Mouse (Mus musculus) cerebellum, adult 2 months (tissue): ENCODE measurements around the gene Dnah2. TPM values are rescaled to one million over a fixed set of nuclear protein-coding genes. Genes with fewer than 3 reads are reported as not detected.
A peak's percentile ranks its signal among the peaks of the same experiment; 100 is the strongest.
"Not testable (repeated sequence)": the region's sequence is repeated elsewhere in the genome, so short reads cannot be mapped to it uniquely, and the experiment has no call there.

Experiments
- DNase-seq, 2 experiments: peaks; one replicate each; pipeline ENCODE4 v3.0.0; 2021
- H3K27ac ChIP-seq: fragments of 200-500 bp; 2 replicates; pipeline ENCODE4 v1.5.1; 2012; ENCODE audit warnings: low read length, control low read depth, inconsistent platforms; ENCODE audit not compliant: insufficient read depth
- H3K27me3 ChIP-seq: fragments of 200-500 bp; 2 replicates; pipeline ENCODE4 v1.6.1; 2012; ENCODE audit warnings: inconsistent platforms, mild to moderate bottlenecking, low read length, moderate library complexity; ENCODE audit not compliant: control insufficient read depth, insufficient read depth
- H3K4me1 ChIP-seq: fragments of 200-500 bp; 2 replicates; pipeline ENCODE4 v1.6.1; 2011; ENCODE audit warnings: low read length; ENCODE audit not compliant: control insufficient read depth, insufficient read depth
- H3K4me3 ChIP-seq: fragments of 200-500 bp; replicated peaks from 2 replicates; pipeline ENCODE3; 2011; ENCODE audit warnings: mild to moderate bottlenecking, low read depth, low read length, control low read depth; ENCODE audit not compliant: insufficient read depth
- CTCF ChIP-seq: fragments of 200-500 bp; IDR thresholded peaks from 2 replicates; pipeline ENCODE4 v1.5.1; 2011; ENCODE audit warnings: low read depth, mild to moderate bottlenecking, control low read depth, low read length, moderate library complexity, borderline replicate concordance; ENCODE audit not compliant: insufficient read depth
- POLR2A ChIP-seq: fragments of 200-500 bp; IDR thresholded peaks from 2 replicates; pipeline ENCODE4 v1.6.1; 2011; ENCODE audit warnings: low read length, control low read depth, borderline replicate concordance; ENCODE audit not compliant: insufficient read depth
- WGBS: fragments of 180-500 bp; shearing (Covaris S2); methylation state at CpG from one replicate; pipeline ENCODE4 v1.1.7; 2018; 5-methylcytosine and 5-hydroxymethylcytosine counted together
- polyA plus RNA-seq: library from polyadenylated mRNA; depleted of rRNA; stranded (reverse); fragments of >200 nt; gene quantifications from 2 replicates; pipeline ENCODE4 v1.2.3, GENCODE M21; 2012

Gene Dnah2
- polyA plus RNA-seq, 1 experiment: 0.69 TPM

GRCm38 (mm10) chr11:69398486-69399200, 150.3 kb downstream of the Dnah2 start:
- H3K4me1 ChIP-seq: peaks cover 13% of the 10 kb centered on the region; the same call in 1 of the 2 replicates
- H3K4me3 ChIP-seq: peak overlapping the region; percentile 52
- DNase-seq: peak; percentile 22 to 25
- TF ChIP-seq CTCF: no peak
- no peak for TF ChIP-seq POLR2A
- no peaks in the 10 kb centered on the region for H3K27me3 ChIP-seq
- no peak overlapping the region; the same call in 1 of the 2 replicates for H3K27ac ChIP-seq
- 49% methylated on average over 21 of the region's 21 CpGs for WGBS

GRCm38 (mm10) chr11:69398059-69398458, 150.9 kb downstream of the Dnah2 start, which contains the start of gene Tmem88:
Gene Tmem88, minus strand, starts transcription at chr11:69398234.
- WGBS: 20% methylated on average over 16 of the region's 16 CpGs
- peak within 1 kb of the TSS; percentile 52 for H3K4me3 ChIP-seq
- peak in 1 of 2 experiments; percentile 35 for DNase-seq

GRCm38 (mm10) chr11:69397581-69398057, 151.3 kb downstream of the Dnah2 start:
- Histone ChIP-seq H3K27me3 (no peaks in the 10 kb centered on the region), H3K4me1 (peaks cover 13% of the 10 kb centered on the region; the same call in 1 of the 2 replicates), H3K4me3 (peak overlapping the region; percentile 52), H3K27ac (peak overlapping the region; percentile 79)
- peak; percentile 63 to 73 for DNase-seq
- TF ChIP-seq CTCF (no peak), POLR2A (0 out of 2 replicates have a peak, but pooled peaks have one; percentile 15)
- WGBS: 12% methylated on average over 24 of the region's 24 CpGs

More at GRCm38 (mm10) chr11:69398059-69398458, 150.9 kb downstream of the Dnah2 start, which contains the start of gene Tmem88:
- Histone ChIP-seq H3K27ac (peak within 1 kb of the TSS; percentile 79), H3K27me3 (no peaks in the 10 kb centered on the region), H3K4me1 (peaks cover 13% of the 10 kb centered on the region; the same call in 1 of the 2 replicates)
- no peak for TF ChIP-seq CTCF
- TF ChIP-seq POLR2A: no peak

GRCm38 (mm10) chr11:69396772-69397171, 152.1 kb downstream of the Dnah2 start:
- no peaks in the 10 kb centered on the region for H3K27me3 ChIP-seq
- WGBS: 41% methylated on average over 11 of the region's 11 CpGs
- TF ChIP-seq POLR2A: no peak
- no peak for TF ChIP-seq CTCF
- no peak overlapping the region for H3K27ac ChIP-seq
- DNase-seq: peak in 1 of 2 experiments; percentile 42
- H3K4me3 ChIP-seq: peak overlapping the region; percentile 73
- peaks cover 11% of the 10 kb centered on the region; the same call in 1 of the 2 replicates for H3K4me1 ChIP-seq

GRCm38 (mm10) chr11:69395634-69396373, 153.1 kb downstream of the Dnah2 start:
- Histone ChIP-seq H3K27me3 (no peaks in the 10 kb centered on the region), H3K4me3 (peak overlapping the region; percentile 73), H3K27ac (peak overlapping the region; percentile 92), H3K4me1 (0 out of 2 replicates have a peak, but pooled peaks cover 4% of the 10 kb centered on the region)
- DNase-seq: peak; percentile 97 to 98
- TF ChIP-seq CTCF: no peak
- peak; percentile 73; the same call in 1 of the 2 replicates for TF ChIP-seq POLR2A
- under 1% methylated on average over 48 of the region's 48 CpGs for WGBS

- Histone ChIP-seq H3K27ac (peak within 1 kb of the TSS; percentile 92), H3K4me3 (peak within 1 kb of the TSS; percentile 88)
- not testable (repeated sequence) for H3K27me3 ChIP-seq, H3K4me1 ChIP-seq
- DNase-seq: peak; percentile 93 to 95
- under 1% methylated on average over 24 of the region's 24 CpGs for WGBS
Measured at GRCm38 (mm10) chr11:69395235-69395633, 153.7 kb downstream of the Dnah2 start, which contains the start of the genes Naa38 and Cyb5d1. Gene Naa38, plus strand, starts transcription at chr11:69395487. Gene Cyb5d1, minus strand, starts transcription at chr11:69395631.

GRCm38 (mm10) chr11:69394591-69395167, 154.2 kb downstream of the Dnah2 start:
- not testable (repeated sequence) for DNase-seq, H3K4me1 ChIP-seq, H3K27me3 ChIP-seq
- WGBS: under 1% methylated on average over 31 of the region's 31 CpGs
- H3K4me3 ChIP-seq: peak overlapping the region; percentile 88
- 0 out of 2 replicates have a peak overlapping the region, but pooled peaks have one; percentile 20 for H3K27ac ChIP-seq
